Mouse (Mus musculus): ENCODE measurements at regions not wholly inside any gene's neighbourhood (a gene's known extent, or its start where the extent isn't known, plus 50 kb on each side); places are given as distances from the start of the nearest gene placed in this dataset.
"Not testable (repeated sequence)": the region's sequence is repeated elsewhere in the genome, so short reads cannot be mapped to it uniquely, and the experiment has no call there.

- no peak overlapping the region for H3K4me2 ChIP-seq (ENCODE audit: low read depth, low read length)
- H3K36me3 ChIP-seq (ENCODE audit: control insufficient read depth, insufficient read depth): no peaks in the 10 kb centered on the region
- no peak overlapping the region for H3K27ac ChIP-seq (ENCODE audit: low read length)
- 47% methylated on average over 1 of the region's 1 CpGs for WGBS
- peaks cover 5% of the 10 kb centered on the region for H3K9me3 ChIP-seq (replicated peaks; ENCODE audit: control insufficient read depth, low read length)
- H3K27me3 ChIP-seq (ENCODE audit: control insufficient read depth, insufficient read depth, low read length): no peaks in the 10 kb centered on the region
- no peaks in the 10 kb centered on the region for H3K4me1 ChIP-seq (ENCODE audit: control insufficient read depth, insufficient read depth, low read length)
- H3K4me3 ChIP-seq (ENCODE audit: low read length): no peak overlapping the region
- no peak for ATAC-seq (replicated peaks; ENCODE audit: extremely low read depth, insufficient read depth, low FRiP score)
- H3K9ac ChIP-seq (ENCODE audit: low read length): no peak overlapping the region
Measured at GRCm38 (mm10) chr9:116438580-116438979, 263.4 kb upstream of the Tgfbr2 start.

GRCm38 (mm10) chr9:116434414-116434813, 259.3 kb upstream of the Tgfbr2 start:
- no peak overlapping the region for H3K9ac ChIP-seq (ENCODE audit: low read length)
- H3K4me3 ChIP-seq (ENCODE audit: low read length): no peak overlapping the region
- no peaks in the 10 kb centered on the region for H3K4me1 ChIP-seq (ENCODE audit: control insufficient read depth, insufficient read depth, low read length)
- no peak for ATAC-seq (replicated peaks; ENCODE audit: extremely low read depth, insufficient read depth, low FRiP score)
- H3K27ac ChIP-seq (ENCODE audit: low read length): no peak overlapping the region
- H3K9me3 ChIP-seq (replicated peaks; ENCODE audit: control insufficient read depth, low read length): peaks cover 10% of the 10 kb centered on the region
- 63% methylated on average over 1 of the region's 1 CpGs for WGBS
- H3K4me2 ChIP-seq (ENCODE audit: low read depth, low read length): no peak overlapping the region
- H3K27me3 ChIP-seq (ENCODE audit: control insufficient read depth, insufficient read depth, low read length): no peaks in the 10 kb centered on the region
- H3K36me3 ChIP-seq (ENCODE audit: control insufficient read depth, insufficient read depth): no peaks in the 10 kb centered on the region

- 76% methylated on average over 4 of the region's 4 CpGs for WGBS
- Histone ChIP-seq H3K27ac (ENCODE audit: low read length) (no peak overlapping the region), H3K4me2 (ENCODE audit: low read depth, low read length) (no peak overlapping the region), H3K4me3 (ENCODE audit: low read length) (no peak overlapping the region), H3K9me3 (replicated peaks; ENCODE audit: control insufficient read depth, low read length) (peaks cover 5% of the 10 kb centered on the region), H3K36me3 (ENCODE audit: control insufficient read depth, insufficient read depth) (no peaks in the 10 kb centered on the region), H3K4me1 (ENCODE audit: control insufficient read depth, insufficient read depth, low read length) (no peaks in the 10 kb centered on the region), H3K27me3 (ENCODE audit: control insufficient read depth, insufficient read depth, low read length) (no peaks in the 10 kb centered on the region), H3K9ac (ENCODE audit: low read length) (no peak overlapping the region)
- no peak for ATAC-seq (replicated peaks; ENCODE audit: extremely low read depth, insufficient read depth, low FRiP score)
Measured at GRCm38 (mm10) chr9:116429061-116429460, 253.9 kb upstream of the Tgfbr2 start.

GRCm38 (mm10) chr9:116428475-116428874, 253.3 kb upstream of the Tgfbr2 start:
- Histone ChIP-seq H3K4me1 (ENCODE audit: control insufficient read depth, insufficient read depth, low read length) (no peaks in the 10 kb centered on the region), H3K36me3 (ENCODE audit: control insufficient read depth, insufficient read depth) (no peaks in the 10 kb centered on the region), H3K27ac (ENCODE audit: low read length) (no peak overlapping the region), H3K4me3 (ENCODE audit: low read length) (no peak overlapping the region), H3K27me3 (ENCODE audit: control insufficient read depth, insufficient read depth, low read length) (no peaks in the 10 kb centered on the region), H3K9ac (ENCODE audit: low read length) (no peak overlapping the region), H3K9me3 (replicated peaks; ENCODE audit: control insufficient read depth, low read length) (peaks cover 5% of the 10 kb centered on the region), H3K4me2 (ENCODE audit: low read depth, low read length) (no peak overlapping the region)
- WGBS: 75% methylated on average over 6 of the region's 6 CpGs
- no peak for ATAC-seq (replicated peaks; ENCODE audit: extremely low read depth, insufficient read depth, low FRiP score)

GRCm38 (mm10) chr9:116427278-116427677, 252.1 kb upstream of the Tgfbr2 start:
- Histone ChIP-seq H3K4me1 (ENCODE audit: control insufficient read depth, insufficient read depth, low read length) (no peaks in the 10 kb centered on the region), H3K27ac (ENCODE audit: low read length) (no peak overlapping the region), H3K27me3 (ENCODE audit: control insufficient read depth, insufficient read depth, low read length) (no peaks in the 10 kb centered on the region), H3K9ac (ENCODE audit: low read length) (no peak overlapping the region), H3K4me3 (ENCODE audit: low read length) (no peak overlapping the region), H3K9me3 (replicated peaks; ENCODE audit: control insufficient read depth, low read length) (peaks cover 5% of the 10 kb centered on the region), H3K4me2 (ENCODE audit: low read depth, low read length) (no peak overlapping the region), H3K36me3 (ENCODE audit: control insufficient read depth, insufficient read depth) (no peaks in the 10 kb centered on the region)
- no peak for ATAC-seq (replicated peaks; ENCODE audit: extremely low read depth, insufficient read depth, low FRiP score)
- 52% methylated on average over 6 of the region's 6 CpGs for whole genome bisulfite sequencing

GRCm38 (mm10) chr9:116426269-116426999, 251.3 kb upstream of the Tgfbr2 start:
- no peak overlapping the region for H3K9ac ChIP-seq (ENCODE audit: low read length)
- no peak for ATAC-seq (replicated peaks; ENCODE audit: extremely low read depth, insufficient read depth, low FRiP score)
- peaks cover 5% of the 10 kb centered on the region for H3K9me3 ChIP-seq (replicated peaks; ENCODE audit: control insufficient read depth, low read length)
- H3K36me3 ChIP-seq (ENCODE audit: control insufficient read depth, insufficient read depth): no peaks in the 10 kb centered on the region
- H3K4me3 ChIP-seq (ENCODE audit: low read length): no peak overlapping the region
- whole genome bisulfite sequencing: 48% methylated on average over 19 of the region's 19 CpGs
- no peak overlapping the region for H3K4me2 ChIP-seq (ENCODE audit: low read depth, low read length)
- no peaks in the 10 kb centered on the region for H3K27me3 ChIP-seq (ENCODE audit: control insufficient read depth, insufficient read depth, low read length)
- no peak overlapping the region for H3K27ac ChIP-seq (ENCODE audit: low read length)
- no peaks in the 10 kb centered on the region for H3K4me1 ChIP-seq (ENCODE audit: control insufficient read depth, insufficient read depth, low read length)

- not testable (repeated sequence) for H3K9me3 ChIP-seq (replicated peaks; ENCODE audit: control insufficient read depth, low read length); H3K36me3 ChIP-seq (ENCODE audit: control insufficient read depth, insufficient read depth); H3K27me3 ChIP-seq (ENCODE audit: control insufficient read depth, insufficient read depth, low read length); H3K4me2 ChIP-seq (ENCODE audit: low read depth, low read length); H3K4me1 ChIP-seq (ENCODE audit: control insufficient read depth, insufficient read depth, low read length); H3K27ac ChIP-seq (ENCODE audit: low read length); H3K4me3 ChIP-seq (ENCODE audit: low read length); H3K9ac ChIP-seq (ENCODE audit: low read length); ATAC-seq (replicated peaks; ENCODE audit: extremely low read depth, insufficient read depth, low FRiP score)
- 76% methylated on average over 9 of the region's 9 CpGs for WGBS
Measured at GRCm38 (mm10) chr9:116425400-116425799, 250.2 kb upstream of the Tgfbr2 start.

GRCm38 (mm10) chr9:116415021-116415420, 239.9 kb upstream of the Tgfbr2 start:
- WGBS: 21% methylated on average over 4 of the region's 4 CpGs
- H3K4me1 ChIP-seq (ENCODE audit: control insufficient read depth, insufficient read depth, low read length): peaks cover 4% of the 10 kb centered on the region
- H3K4me3 ChIP-seq (ENCODE audit: low read length): no peak overlapping the region
- no peak overlapping the region for H3K9ac ChIP-seq (ENCODE audit: low read length)
- ATAC-seq (replicated peaks; ENCODE audit: extremely low read depth, insufficient read depth, low FRiP score): no peak
- H3K4me2 ChIP-seq (ENCODE audit: low read depth, low read length): no peak overlapping the region
- peaks cover 3% of the 10 kb centered on the region; the same call in 1 of the 2 replicates for H3K9me3 ChIP-seq (replicated peaks; ENCODE audit: control insufficient read depth, low read length)
- H3K27me3 ChIP-seq (ENCODE audit: control insufficient read depth, insufficient read depth, low read length): no peaks in the 10 kb centered on the region
- no peaks in the 10 kb centered on the region for H3K36me3 ChIP-seq (ENCODE audit: control insufficient read depth, insufficient read depth)
- no peak overlapping the region for H3K27ac ChIP-seq (ENCODE audit: low read length)

- 0 out of 2 replicates have a peak overlapping the region, but pooled peaks have one; percentile 4 for H3K27ac ChIP-seq (ENCODE audit: low read length)
Measured at GRCm38 (mm10) chr9:116411067-116411466, 235.9 kb upstream of the Tgfbr2 start.

More at GRCm38 (mm10) chr9:116411067-116411466, 235.9 kb upstream of the Tgfbr2 start:
- 42% methylated on average over 5 of the region's 5 CpGs for WGBS
- H3K4me3 ChIP-seq (ENCODE audit: low read length): no peak overlapping the region
- ATAC-seq (replicated peaks; ENCODE audit: extremely low read depth, insufficient read depth, low FRiP score): peak; percentile 49
- H3K9ac ChIP-seq (ENCODE audit: low read length): no peak overlapping the region
- H3K4me1 ChIP-seq (ENCODE audit: control insufficient read depth, insufficient read depth, low read length): peaks cover 4% of the 10 kb centered on the region
- H3K4me2 ChIP-seq (ENCODE audit: low read depth, low read length): no peak overlapping the region
- no peaks in the 10 kb centered on the region for H3K36me3 ChIP-seq (ENCODE audit: control insufficient read depth, insufficient read depth)
- H3K27me3 ChIP-seq (ENCODE audit: control insufficient read depth, insufficient read depth, low read length): no peaks in the 10 kb centered on the region
- no peaks in the 10 kb centered on the region for H3K9me3 ChIP-seq (replicated peaks; ENCODE audit: control insufficient read depth, low read length)

Measured in heart, embryonic 16.5 days (tissue).